Mouse (Mus musculus) brain, adult 2 months (tissue): ENCODE data around the gene Fmnl3.
"Not testable (repeated sequence)": the region's sequence is repeated elsewhere in the genome, so short reads cannot be mapped to it uniquely, and the experiment has no call there.

Experiments
- DNase-seq: peaks from one replicate; pipeline ENCODE4 v3.0.0; 2011; ENCODE audit warnings: low read depth, low spot score

Fmnl3 gene

GRCm38 (mm10) chr15:99387976-99388375, 17.7 kb upstream of the Fmnl3 start:
- no peak for DNase-seq

GRCm38 (mm10) chr15:99386796-99387195, 16.5 kb upstream of the Fmnl3 start:
- no peak for DNase-seq

- not testable (repeated sequence) for DNase-seq
These were observed 15.8 kb upstream of the Fmnl3 start for GRCm38 (mm10) chr15:99386110-99386509.

GRCm38 (mm10) chr15:99384071-99384470, 13.8 kb upstream of the Fmnl3 start:
- no peak for DNase-seq

GRCm38 (mm10) chr15:99382893-99383292, 12.6 kb upstream of the Fmnl3 start:
- no peak for DNase-seq

GRCm38 (mm10) chr15:99376240-99376639, 6.0 kb upstream of the Fmnl3 start:
- DNase-seq: no peak

GRCm38 (mm10) chr15:99375581-99375980, 5.3 kb upstream of the Fmnl3 start:
- no peak for DNase-seq

GRCm38 (mm10) chr15:99375036-99375435, 4.8 kb upstream of the Fmnl3 start:
- no peak for DNase-seq

- no peak for DNase-seq
These were observed 2.5 kb upstream of the Fmnl3 start for GRCm38 (mm10) chr15:99372761-99373160.

GRCm38 (mm10) chr15:99371526-99372340, 1.5 kb upstream of the Fmnl3 start:
- DNase-seq: no peak

- no peak for DNase-seq
These were observed 701 bp downstream of the Fmnl3 start for GRCm38 (mm10) chr15:99369391-99370171.

GRCm38 (mm10) chr15:99368583-99369266, 1.6 kb downstream of the Fmnl3 start:
- DNase-seq: peak; percentile 13

GRCm38 (mm10) chr15:99364921-99365320, 5.4 kb downstream of the Fmnl3 start:
- DNase-seq: no peak

- no peak for DNase-seq
These were observed 6.2 kb downstream of the Fmnl3 start for GRCm38 (mm10) chr15:99364022-99364530.

GRCm38 (mm10) chr15:99358952-99359351, 11.3 kb downstream of the Fmnl3 start:
- no peak for DNase-seq

- no peak for DNase-seq
These were observed 13.8 kb downstream of the Fmnl3 start for GRCm38 (mm10) chr15:99356462-99356861.

GRCm38 (mm10) chr15:99355660-99356059, 14.6 kb downstream of the Fmnl3 start:
- no peak for DNase-seq

- no peak for DNase-seq
These were observed 18.0 kb downstream of the Fmnl3 start for GRCm38 (mm10) chr15:99352306-99352705.

- DNase-seq: no peak
These were observed 18.7 kb downstream of the Fmnl3 start for GRCm38 (mm10) chr15:99351610-99352009.

GRCm38 (mm10) chr15:99344961-99345360, 25.3 kb downstream of the Fmnl3 start:
- no peak for DNase-seq

GRCm38 (mm10) chr15:99344148-99344870, 26.0 kb downstream of the Fmnl3 start:
- DNase-seq: peak; percentile 78
